Mouse (Mus musculus): ENCODE measurements around the gene Znrf1.
"Not testable (repeated sequence)": the region's sequence is repeated elsewhere in the genome, so short reads cannot be mapped to it uniquely, and the experiment has no call there.

Znrf1 gene

GRCm38 (mm10) chr8:111628894-111629501, 93.1 kb downstream of the Znrf1 start:
- no peak for DNase-seq (ENCODE audit: low read depth, low spot score)

GRCm38 (mm10) chr8:111630105-111630521, 94.2 kb downstream of the Znrf1 start, which contains the start of gene Ldhd:
Gene Ldhd (minus strand): TSS chr8:111630374.
- no peak for DNase-seq (ENCODE audit: low read depth, low spot score)

GRCm38 (mm10) chr8:111631589-111631988, 95.7 kb downstream of the Znrf1 start:
- DNase-seq (ENCODE audit: low read depth, low spot score) = no peak

- no peak for DNase-seq (ENCODE audit: low read depth, low spot score)
Measured at GRCm38 (mm10) chr8:111632976-111633375, 97.1 kb downstream of the Znrf1 start.

GRCm38 (mm10) chr8:111638086-111638485, 102.2 kb downstream of the Znrf1 start:
- DNase-seq (ENCODE audit: low read depth, low spot score) = no peak

- no peak for DNase-seq (ENCODE audit: low read depth, low spot score)
Measured at GRCm38 (mm10) chr8:111641064-111641463, 105.2 kb downstream of the Znrf1 start.

GRCm38 (mm10) chr8:111642496-111642895, 106.6 kb downstream of the Znrf1 start:
- no peak for DNase-seq (ENCODE audit: low read depth, low spot score)

- DNase-seq (ENCODE audit: low read depth, low spot score) = no peak
Measured at GRCm38 (mm10) chr8:111642939-111643263, 107.0 kb downstream of the Znrf1 start.

- DNase-seq (ENCODE audit: low read depth, low spot score) = peak; percentile 96
Measured at GRCm38 (mm10) chr8:111643264-111644141, 107.6 kb downstream of the Znrf1 start, which contains the start of gene Zfp1. Gene Zfp1 (plus strand): TSS chr8:111643401.

GRCm38 (mm10) chr8:111644286-111645051, 108.6 kb downstream of the Znrf1 start:
- not testable (repeated sequence) for DNase-seq (ENCODE audit: low read depth, low spot score)

GRCm38 (mm10) chr8:111645715-111646114, 109.8 kb downstream of the Znrf1 start:
- DNase-seq (ENCODE audit: low read depth, low spot score) = no peak

- no peak for DNase-seq (ENCODE audit: low read depth, low spot score)
Measured at GRCm38 (mm10) chr8:111648834-111649233, 112.9 kb downstream of the Znrf1 start.

GRCm38 (mm10) chr8:111650651-111651050, 114.8 kb downstream of the Znrf1 start:
- no peak for DNase-seq (ENCODE audit: low read depth, low spot score)

- no peak for DNase-seq (ENCODE audit: low read depth, low spot score)
Measured at GRCm38 (mm10) chr8:111653524-111653923, 117.6 kb downstream of the Znrf1 start.

GRCm38 (mm10) chr8:111657312-111657854, 121.5 kb downstream of the Znrf1 start:
- DNase-seq (ENCODE audit: low read depth, low spot score) = no peak

- DNase-seq (ENCODE audit: low read depth, low spot score) = no peak
Measured at GRCm38 (mm10) chr8:111658819-111659423, 123.0 kb downstream of the Znrf1 start.

- DNase-seq (ENCODE audit: low read depth, low spot score) = no peak
Measured at GRCm38 (mm10) chr8:111662473-111662872, 126.6 kb downstream of the Znrf1 start.

- DNase-seq (ENCODE audit: low read depth, low spot score) = no peak
Measured at GRCm38 (mm10) chr8:111666751-111667150, 130.9 kb downstream of the Znrf1 start.

Data from telencephalon, adult 2 months (tissue).